Mouse (Mus musculus) limb, embryonic 11.5 days (tissue): ENCODE measurements around the gene Phf21a. TPM values are rescaled to one million over a fixed set of nuclear protein-coding genes. Genes with fewer than 3 reads are reported as not detected.

Source experiments
- ATAC-seq: fragments of 200-750 bp; cut with Nextera tagmentation; 2 replicates; pipeline ENCODE4 v1.8.0; 2017; ENCODE audit warnings: low read depth; ENCODE audit not compliant: insufficient number of reproducible peaks, low FRiP score, low TSS enrichment
- DNase-seq: peaks from one replicate; pipeline ENCODE4 v3.0.0-alpha.2; 2015; ENCODE audit warnings: low spot score
- H3K27ac ChIP-seq: fragments of 300-500 bp; sonication (generic); replicated peaks from 2 replicates; pipeline ENCODE4 v1.5.1; 2014; ENCODE audit warnings: low read depth, mild to moderate bottlenecking, low read length
- H3K27me3 ChIP-seq: fragments of 300-500 bp; sonication (generic); 2 replicates; pipeline ENCODE4 v1.6.1; 2014; ENCODE audit warnings: mild to moderate bottlenecking, low read length, mixed read lengths; ENCODE audit not compliant: control insufficient read depth, insufficient read depth
- H3K36me3 ChIP-seq: fragments of 300-500 bp; sonication (generic); 2 replicates; pipeline ENCODE4 v1.6.1; 2014; ENCODE audit warnings: mild to moderate bottlenecking, low read length, moderate library complexity, mixed read lengths; ENCODE audit not compliant: control insufficient read depth, insufficient read depth
- H3K4me1 ChIP-seq: fragments of 300-500 bp; sonication (generic); 2 replicates; pipeline ENCODE4 v1.6.1; 2014; ENCODE audit warnings: low read length, mixed read lengths; ENCODE audit not compliant: control insufficient read depth, insufficient read depth
- H3K4me2 ChIP-seq: fragments of 300-500 bp; sonication (generic); 2 replicates; pipeline ENCODE4 v1.6.1; 2014; ENCODE audit warnings: low read depth, mild to moderate bottlenecking, moderate library complexity; ENCODE audit not compliant: severe bottlenecking
- H3K4me3 ChIP-seq: fragments of 300-500 bp; sonication (generic); 2 replicates; pipeline ENCODE4 v1.5.1; 2014; ENCODE audit warnings: low read depth, low read length
- H3K9ac ChIP-seq: fragments of 300-500 bp; sonication (generic); 2 replicates; pipeline ENCODE4 v1.6.1; 2014; ENCODE audit warnings: mild to moderate bottlenecking, low read length
- H3K9me3 ChIP-seq: fragments of 300-500 bp; sonication (generic); 2 replicates; pipeline ENCODE4 v1.6.1; 2016; ENCODE audit warnings: low read length; ENCODE audit not compliant: control insufficient read depth
- WGBS: fragments of 180-500 bp; shearing (Covaris S2); extraction: QIAGEN DNeasy Blood & Tissue Kit; methylation state at CpG from one replicate; pipeline ENCODE4 v1.1.7; 2014; 5-methylcytosine and 5-hydroxymethylcytosine counted together
- polyA plus RNA-seq: library from polyadenylated mRNA; unstranded; fragments of >200 nt; fragmentation: Nextera tagmentation; extraction: Ambion mirVana; gene quantifications from 2 replicates; pipeline ENCODE4 v1.2.1, GENCODE M21; 2014

Phf21a gene
- polyA plus RNA-seq, 1 experiment from 2014 or later, result 38.7 TPM

DNA sequence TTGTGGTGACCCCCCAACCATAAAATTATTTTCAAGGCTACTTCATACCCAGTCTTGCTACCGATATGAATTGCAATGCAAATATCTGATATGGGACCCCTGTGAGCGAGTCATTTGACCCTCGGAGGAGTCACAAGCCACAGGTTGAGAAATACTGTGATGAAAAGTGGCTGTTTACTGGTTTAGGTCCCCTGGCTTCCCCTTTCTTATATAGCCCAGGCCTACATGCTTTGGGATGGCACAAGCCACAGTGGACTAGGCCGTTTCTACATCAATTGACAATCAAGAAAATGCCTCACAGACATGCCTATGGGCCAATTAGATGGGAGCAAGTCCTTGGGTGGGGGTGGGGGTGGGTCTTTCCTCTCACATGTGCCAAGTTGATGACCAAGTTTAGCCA lies 80.3 kb downstream of the Phf21a start:
- Histone ChIP-seq H3K9me3 (no peaks in the 10 kb centered on the region), H3K9ac (no peak overlapping the region), H3K27me3 (no peaks in the 10 kb centered on the region), H3K27ac (no peak overlapping the region), H3K36me3 (no peaks in the 10 kb centered on the region), H3K4me1 (no peaks in the 10 kb centered on the region), H3K4me2 (no peak overlapping the region), H3K4me3 (no peak overlapping the region)
- DNase-seq (no peak), ATAC-seq (no peak)
- 87% methylated on average over 4 of the region's 4 CpGs for WGBS

DNA sequence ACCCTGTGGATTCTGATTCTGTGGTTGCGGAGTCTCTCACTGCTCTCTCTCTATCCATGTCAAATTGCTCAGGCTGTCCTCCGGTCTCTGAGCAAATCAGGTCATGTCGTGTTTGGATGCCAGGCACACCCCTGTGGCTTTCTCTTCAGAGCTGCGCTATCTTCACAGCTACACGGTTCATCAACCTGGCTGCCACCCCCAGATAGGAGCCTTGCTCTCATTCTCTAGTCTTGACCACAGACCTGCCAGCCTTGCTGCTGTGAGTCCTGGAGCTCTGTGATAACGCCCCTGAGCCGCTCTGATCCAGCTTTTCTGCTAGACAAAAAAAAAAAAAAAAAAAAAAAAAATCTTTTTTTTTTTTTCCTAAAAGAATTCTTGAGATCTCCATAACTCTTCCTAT lies 81.3 kb downstream of the Phf21a start:
- no peak overlapping the region for H3K4me2 ChIP-seq
- H3K9me3 ChIP-seq, result no peaks in the 10 kb centered on the region
- H3K4me3 ChIP-seq, result no peak overlapping the region
- no peaks in the 10 kb centered on the region for H3K36me3 ChIP-seq
- H3K27me3 ChIP-seq, result no peaks in the 10 kb centered on the region
- DNase-seq (no peak), ATAC-seq (no peak)
- 69% methylated on average over 7 of the region's 7 CpGs for WGBS
- no peaks in the 10 kb centered on the region for H3K4me1 ChIP-seq
- H3K9ac ChIP-seq, result no peak overlapping the region
- no peak overlapping the region for H3K27ac ChIP-seq

DNA sequence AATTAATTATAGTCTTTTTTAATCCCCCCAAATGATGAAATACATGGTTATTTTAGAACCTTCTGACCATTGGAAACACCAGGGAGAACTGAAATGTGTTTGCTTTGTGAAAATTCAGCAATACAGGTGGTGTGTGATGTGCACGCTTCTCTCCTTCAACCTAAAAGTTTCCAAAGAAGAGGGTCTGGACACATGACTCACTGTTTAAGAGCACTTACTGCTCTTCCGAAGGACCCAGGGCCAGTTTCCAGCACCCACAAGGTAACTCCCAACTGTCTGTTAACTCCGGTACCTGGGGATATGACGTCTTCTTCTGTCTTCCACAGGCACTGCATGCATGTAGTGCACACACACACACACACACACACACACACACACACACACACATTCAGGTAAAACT lies 82.1 kb downstream of the Phf21a start:
- WGBS, result 92% methylated on average over 4 of the region's 4 CpGs
- DNase-seq, result no peak
- Histone ChIP-seq H3K4me2 (no peak overlapping the region), H3K27me3 (no peaks in the 10 kb centered on the region), H3K4me1 (no peaks in the 10 kb centered on the region), H3K27ac (no peak overlapping the region), H3K9me3 (no peaks in the 10 kb centered on the region), H3K9ac (no peak overlapping the region), H3K4me3 (no peak overlapping the region), H3K36me3 (no peaks in the 10 kb centered on the region)
- no peak for ATAC-seq

DNA sequence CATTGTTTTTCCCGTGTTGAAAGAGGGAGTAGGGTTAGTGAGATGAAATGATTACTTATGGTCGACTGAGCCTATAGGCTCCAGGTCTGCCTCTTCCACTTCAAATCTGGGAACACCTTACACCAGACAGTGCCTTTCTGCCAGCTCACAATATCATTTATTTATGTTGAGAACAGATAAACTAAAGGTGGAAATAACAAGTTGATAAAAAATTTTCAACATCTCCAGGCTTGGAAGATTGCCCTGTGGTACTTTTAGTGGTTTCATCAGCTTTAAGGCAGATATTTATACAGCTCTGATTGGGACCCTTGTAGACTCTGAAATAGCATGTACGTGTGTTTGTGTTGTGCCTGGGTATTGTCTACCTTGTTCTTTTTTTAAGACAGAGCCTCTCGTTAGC lies 83.4 kb downstream of the Phf21a start:
- ATAC-seq (no peak), DNase-seq (no peak)
- no peak overlapping the region for H3K27ac ChIP-seq
- no peak overlapping the region for H3K4me3 ChIP-seq
- H3K9me3 ChIP-seq, result no peaks in the 10 kb centered on the region
- 62% methylated on average over 4 of the region's 4 CpGs for WGBS
- H3K4me1 ChIP-seq, result no peaks in the 10 kb centered on the region
- H3K9ac ChIP-seq, result no peak overlapping the region
- no peaks in the 10 kb centered on the region for H3K36me3 ChIP-seq
- no peak overlapping the region for H3K4me2 ChIP-seq
- no peaks in the 10 kb centered on the region for H3K27me3 ChIP-seq

DNA sequence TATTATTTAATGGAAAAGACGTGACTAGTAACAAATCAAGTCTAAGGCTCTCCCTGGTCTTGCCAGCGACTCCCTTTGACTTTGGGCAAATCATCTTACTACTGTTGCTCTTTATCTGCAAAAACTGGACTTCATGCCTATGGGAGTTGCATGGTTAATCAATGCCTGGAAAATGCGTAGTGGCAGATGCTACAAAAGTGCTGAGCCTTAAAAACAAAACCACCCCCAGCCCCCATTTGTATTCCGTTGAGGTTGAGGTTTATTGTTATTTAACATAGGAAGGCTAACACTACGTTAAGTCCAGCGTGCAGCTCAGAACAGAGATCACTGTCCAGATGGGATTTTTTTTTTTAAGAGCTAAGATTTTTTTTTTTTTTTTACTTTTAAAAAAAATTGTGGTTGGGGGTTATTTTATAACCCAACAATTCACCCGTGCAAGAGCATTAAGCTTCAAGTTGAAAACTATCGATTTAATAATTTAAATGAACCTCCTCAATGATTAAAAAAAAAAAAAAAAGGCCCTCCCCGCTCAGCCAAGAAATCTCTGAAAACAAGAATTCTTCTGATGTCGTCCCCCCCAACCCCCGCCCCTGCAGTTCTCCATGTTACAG lies 89.3 kb downstream of the Phf21a start:
- H3K36me3 ChIP-seq, result no peaks in the 10 kb centered on the region
- H3K27ac ChIP-seq, result peak overlapping the region; percentile 99
- peak overlapping the region; percentile 72 for H3K4me3 ChIP-seq
- no peaks in the 10 kb centered on the region for H3K9me3 ChIP-seq
- peak overlapping the region; percentile 91 for H3K9ac ChIP-seq
- no peak for DNase-seq
- WGBS, result 5% methylated on average over 11 of the region's 11 CpGs
- ATAC-seq, result no peak
- H3K4me1 ChIP-seq, result 0 out of 2 replicates have a peak, but pooled peaks cover 3% of the 10 kb centered on the region
- peak overlapping the region; percentile 81 for H3K4me2 ChIP-seq
- H3K27me3 ChIP-seq, result no peaks in the 10 kb centered on the region

DNA sequence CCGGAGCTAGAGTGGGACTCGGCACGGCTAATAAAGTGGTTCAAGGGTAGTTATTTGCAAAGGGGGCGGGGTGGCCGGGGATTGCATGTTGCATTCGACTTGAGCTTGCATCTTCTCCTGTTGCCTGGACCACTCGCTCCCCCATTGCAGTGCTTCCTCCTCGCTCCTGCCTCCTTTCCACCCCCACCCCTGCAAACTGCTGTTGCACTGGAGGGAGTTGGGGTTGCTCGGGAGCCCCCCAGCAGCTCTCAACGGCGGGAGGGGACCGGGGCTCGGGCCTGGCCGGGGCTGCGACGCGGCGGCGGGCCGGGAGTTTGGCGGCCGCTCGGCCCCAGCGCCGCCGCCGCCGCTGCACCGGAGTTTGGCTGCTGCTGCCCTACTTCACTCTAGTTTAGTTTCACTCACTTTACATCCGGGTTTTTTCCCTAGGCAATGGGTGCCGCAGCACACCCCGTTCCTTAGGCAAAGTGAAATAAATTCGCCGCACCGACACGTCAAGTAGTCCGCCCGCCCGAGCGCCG lies 90.1 kb downstream of the Phf21a start:
- DNase-seq, result peak; percentile 87

DNA sequence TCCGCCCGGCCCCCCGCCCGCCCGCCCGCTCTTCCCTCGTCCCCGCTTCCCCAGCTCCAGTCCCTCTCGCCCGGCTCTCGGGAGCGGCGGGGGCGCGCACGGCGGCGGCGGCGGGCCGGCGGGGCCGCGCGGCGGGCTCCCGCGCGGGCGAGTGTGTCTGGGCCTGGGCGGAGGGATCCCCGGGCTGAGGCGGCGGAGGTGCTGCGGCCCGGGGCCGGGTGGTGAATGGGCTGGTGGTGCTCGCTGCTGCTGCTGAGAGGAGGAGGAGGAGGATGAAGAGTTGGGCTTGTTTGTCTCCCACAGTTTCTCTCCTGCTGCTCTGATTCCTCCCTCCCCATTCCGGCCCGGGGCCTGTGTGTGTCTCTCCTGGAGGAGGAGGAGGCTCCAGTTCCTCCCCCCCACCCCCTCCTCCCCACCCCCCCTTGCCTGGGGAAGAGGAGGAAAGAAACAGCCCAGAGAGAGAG lies 90.7 kb downstream of the Phf21a start:
- peak overlapping the region; percentile 81 for H3K4me2 ChIP-seq
- 0% methylated on average over 23 of the region's 40 CpGs for WGBS

More for the DNA sequence above, 90.1 kb downstream of the Phf21a start:
- Histone ChIP-seq H3K4me3 (peak overlapping the region; percentile 72), H3K9me3 (no peaks in the 10 kb centered on the region), H3K4me2 (peak overlapping the region; percentile 81), H3K27ac (peak overlapping the region; percentile 99), H3K36me3 (no peaks in the 10 kb centered on the region), H3K9ac (peak overlapping the region; percentile 91), H3K4me1 (0 out of 2 replicates have a peak, but pooled peaks cover 3% of the 10 kb centered on the region), H3K27me3 (no peaks in the 10 kb centered on the region)
- under 1% methylated on average over 41 of the region's 41 CpGs for WGBS
- peak; percentile 71 for ATAC-seq

DNA sequence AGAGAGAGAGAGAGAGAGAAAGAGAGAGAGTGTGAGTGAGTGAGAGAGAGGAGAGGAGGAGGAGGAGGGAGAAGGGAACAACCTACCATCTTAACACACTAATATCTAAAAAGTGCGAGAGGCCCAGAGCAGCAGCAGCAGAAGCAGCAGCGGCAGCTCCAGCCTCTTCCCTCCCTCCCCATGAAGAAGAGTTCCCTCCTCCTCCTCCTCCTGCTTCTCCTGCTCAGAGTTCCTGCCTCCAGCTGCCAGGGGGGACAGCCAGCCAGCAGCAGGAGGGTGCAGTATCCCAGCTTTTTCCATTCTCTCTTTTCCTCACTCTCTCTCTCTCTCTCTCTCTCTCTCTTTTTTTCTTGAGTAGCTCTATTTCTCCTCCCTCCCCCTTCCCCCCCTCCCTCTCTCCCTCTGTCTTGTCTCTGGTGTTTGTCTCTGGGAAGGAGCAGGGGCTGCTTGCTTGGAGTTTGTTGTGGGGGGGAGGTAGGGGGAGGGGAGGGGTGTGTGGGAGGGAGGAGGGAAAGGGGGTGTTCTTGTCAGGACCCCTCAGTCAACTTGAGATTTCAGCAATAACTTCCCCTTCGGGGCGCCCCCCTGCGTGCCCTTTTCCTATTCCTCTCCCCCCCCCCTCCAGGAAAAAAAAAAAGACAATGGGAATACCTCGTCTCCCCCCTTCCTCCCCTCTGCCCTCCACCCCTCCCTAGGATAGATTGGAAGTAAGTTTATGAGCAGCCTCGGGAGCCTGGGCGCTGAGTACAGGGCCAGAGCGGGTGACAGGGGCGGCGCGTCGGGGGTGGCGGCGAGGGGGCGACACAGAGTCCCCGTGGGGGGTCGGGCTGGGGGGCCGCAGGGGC lies 91.4 kb downstream of the Phf21a start:
- Histone ChIP-seq H3K4me1 (0 out of 2 replicates have a peak, but pooled peaks cover 3% of the 10 kb centered on the region), H3K4me2 (peak overlapping the region; percentile 81), H3K27ac (peak overlapping the region; percentile 99), H3K36me3 (no peaks in the 10 kb centered on the region), H3K27me3 (no peaks in the 10 kb centered on the region), H3K9ac (peak overlapping the region; percentile 91), H3K9me3 (no peaks in the 10 kb centered on the region), H3K4me3 (peak overlapping the region; percentile 72)
- DNase-seq (peak; percentile 78), ATAC-seq (peak; percentile 44; the same call in 1 of the 2 replicates)
- under 1% methylated on average over 15 of the region's 19 CpGs for WGBS

More for the DNA sequence above, 90.7 kb downstream of the Phf21a start:
- DNase-seq, result peak; percentile 94
- Histone ChIP-seq H3K4me3 (peak overlapping the region; percentile 72), H3K9me3 (no peaks in the 10 kb centered on the region), H3K36me3 (no peaks in the 10 kb centered on the region), H3K9ac (peak overlapping the region; percentile 91), H3K27me3 (no peaks in the 10 kb centered on the region), H3K27ac (peak overlapping the region; percentile 99), H3K4me1 (0 out of 2 replicates have a peak, but pooled peaks cover 3% of the 10 kb centered on the region)
- peak; percentile 78 for ATAC-seq
